ENCODE assay signal across 8 mouse cellular contexts in the genomic region with DNA sequence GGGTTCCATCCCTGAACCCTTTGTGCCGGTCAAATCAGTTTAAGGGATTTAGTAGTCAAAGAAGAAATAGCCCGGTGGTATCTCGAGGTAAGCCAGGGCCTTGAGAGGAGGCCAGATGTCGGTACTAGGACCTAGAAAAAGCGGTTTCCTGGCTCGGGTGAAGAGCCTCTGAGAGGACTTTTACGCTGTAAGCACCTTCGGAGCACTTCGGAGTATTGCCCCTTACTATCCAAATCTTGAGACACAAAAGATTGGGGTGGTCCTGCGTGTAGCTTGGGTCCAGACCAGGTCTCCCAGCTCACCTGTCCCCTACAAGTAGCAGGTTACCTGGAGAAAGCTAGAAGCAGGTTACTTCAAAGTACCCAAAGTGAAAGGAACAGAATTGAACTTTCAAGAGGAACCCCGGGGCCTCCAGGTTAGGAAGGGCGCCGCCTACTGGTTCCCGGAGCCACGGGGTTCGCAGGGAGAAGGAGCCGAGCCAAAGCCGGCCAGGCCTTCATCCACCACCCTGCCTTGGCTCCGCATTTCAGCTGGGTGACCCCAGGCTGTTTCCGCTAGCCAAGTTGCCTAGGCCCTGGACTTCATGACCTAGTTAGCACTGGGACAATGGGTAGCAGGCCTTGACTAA. TPM values are rescaled to one million over a fixed set of nuclear protein-coding genes. Genes with fewer than 3 reads are reported as not detected.
DNase-seq lines count a peak whose midpoint lies in the region; ATAC-seq and TF ChIP-seq lines count a peak whose summit lies in the region.

No protein-coding gene starts in this region.

- H3K4me1 ChIP-seq in forebrain, embryonic 10.5 days, result peaks cover 72% of the 10 kb centered on the region
- peaks cover 28% of the 10 kb centered on the region for H3K4me1 ChIP-seq in forebrain, embryonic 15.5 days
- H3K4me1 ChIP-seq in hindbrain, embryonic 16.5 days (ENCODE audit: control insufficient read depth, insufficient read depth, low read depth, low read length), result peaks cover 3% of the 10 kb centered on the region; the same call in 1 of the 2 replicates
- H3K4me1 ChIP-seq in liver, embryonic 14.5 days (replicated peaks; ENCODE audit: control insufficient read depth in 2 of 2, insufficient read depth in 2 of 2, low read length in 1 of 2), result no peaks in the 10 kb centered on the region

- 0 out of 2 replicates have a peak overlapping the region, but pooled peaks have one; percentile 7 for H3K27ac ChIP-seq in forebrain, embryonic 10.5 days
- no peak overlapping the region for H3K27ac ChIP-seq in forebrain, embryonic 15.5 days (replicated peaks)
- H3K27ac ChIP-seq in hindbrain, embryonic 16.5 days (ENCODE audit: low read depth, low read length), result no peak overlapping the region
- H3K27ac ChIP-seq in liver, embryonic 14.5 days, result no peak overlapping the region

- no peak overlapping the region for H3K4me2 ChIP-seq in forebrain, embryonic 15.5 days (replicated peaks)
- H3K4me2 ChIP-seq in hindbrain, embryonic 16.5 days (ENCODE audit: low read length), result peak overlapping the region; percentile 47
- H3K4me2 ChIP-seq in liver, embryonic 14.5 days (ENCODE audit: low read depth), result no peak overlapping the region

- peak; percentile 77 for DNase-seq in forebrain, embryonic 10.5 days (ENCODE audit: extremely low spot score, low spot score)
- DNase-seq in Muller cell, postnatal 12 days (ENCODE audit: inconsistent ontology term), result peak; percentile 94
- DNase-seq in fibroblast of lung, adult 2 months (ENCODE audit: low read depth), result peak; percentile 71
- DNase-seq in liver, embryonic 14.5 days (ENCODE audit: low read depth in 3 of 3, low spot score in 3 of 3), result no peak
- peak; percentile 33 to 41 for DNase-seq in natural killer cell, adult 2 months (ENCODE audit: low spot score in 2 of 2)

- H3K27me3 ChIP-seq in forebrain, embryonic 10.5 days (ENCODE audit: poor library complexity, severe bottlenecking), result peaks cover 100% of the 10 kb centered on the region
- peaks cover 85% of the 10 kb centered on the region for H3K27me3 ChIP-seq in forebrain, embryonic 15.5 days
- H3K27me3 ChIP-seq in hindbrain, embryonic 16.5 days (replicated peaks; ENCODE audit: control insufficient read depth, insufficient read depth, low read length), result peaks cover 25% of the 10 kb centered on the region
- H3K27me3 ChIP-seq in liver, embryonic 14.5 days (ENCODE audit: control insufficient read depth, insufficient read depth, low read length), result peaks cover 96% of the 10 kb centered on the region

- no peak for TF ChIP-seq EP300 in liver, embryonic 14.5 days (IDR thresholded peaks at IDR 0.05; ENCODE audit: low read depth)

- 3% methylated on average over 20 of the region's 20 CpGs for WGBS in forebrain, embryonic 10.5 days
- 4% methylated on average over 20 of the region's 20 CpGs for WGBS in forebrain, embryonic 15.5 days
- 9% methylated on average over 19 of the region's 20 CpGs for WGBS in hindbrain, embryonic 16.5 days
- WGBS in liver, embryonic 14.5 days (ENCODE audit: insufficient replicate concordance), result 4% methylated on average over 20 of the region's 20 CpGs

- peak; percentile 65 for TF ChIP-seq CTCF in liver, embryonic 14.5 days (IDR thresholded peaks at IDR 0.05; ENCODE audit: low read depth)

- ATAC-seq in forebrain, embryonic 15.5 days (replicated peaks), result no peak
- ATAC-seq in hindbrain, embryonic 16.5 days, result no peak
- ATAC-seq in liver, embryonic 14.5 days (ENCODE audit: insufficient read depth), result no peak
- ATAC-seq in activated CD4-positive, CD25-positive, alpha-beta regulatory T cell, adult 4 months, result no peak

- peak overlapping the region; percentile 67 for H3K4me3 ChIP-seq in forebrain, embryonic 10.5 days
- H3K4me3 ChIP-seq in forebrain, embryonic 15.5 days, result no peak overlapping the region
- H3K4me3 ChIP-seq in hindbrain, embryonic 16.5 days (ENCODE audit: low read length), result peak overlapping the region; percentile 31
- no peak overlapping the region for H3K4me3 ChIP-seq in liver, embryonic 14.5 days (ENCODE audit: insufficient read depth in 1 of 2, low read depth in 2 of 2, low read length in 2 of 2)

- H3K36me3 ChIP-seq in forebrain, embryonic 10.5 days (replicated peaks), result peaks cover 8% of the 10 kb centered on the region; the same call in 1 of the 2 replicates
- H3K36me3 ChIP-seq in forebrain, embryonic 15.5 days, result no peaks in the 10 kb centered on the region
- no peaks in the 10 kb centered on the region for H3K36me3 ChIP-seq in hindbrain, embryonic 16.5 days (ENCODE audit: control insufficient read depth, insufficient read depth, low read length)
- no peaks in the 10 kb centered on the region for H3K36me3 ChIP-seq in liver, embryonic 14.5 days (replicated peaks; ENCODE audit: control insufficient read depth, insufficient read depth, low read depth)

- no peaks in the 10 kb centered on the region for H3K9me3 ChIP-seq in forebrain, embryonic 10.5 days
- H3K9me3 ChIP-seq in forebrain, embryonic 15.5 days, result no peaks in the 10 kb centered on the region
- no peaks in the 10 kb centered on the region for H3K9me3 ChIP-seq in hindbrain, embryonic 16.5 days (ENCODE audit: control insufficient read depth, low read length)
- no peaks in the 10 kb centered on the region for H3K9me3 ChIP-seq in liver, embryonic 14.5 days (ENCODE audit: control insufficient read depth, low read length)

- no peak overlapping the region for H3K9ac ChIP-seq in forebrain, embryonic 15.5 days (replicated peaks)
- H3K9ac ChIP-seq in hindbrain, embryonic 16.5 days (ENCODE audit: low read depth, low read length), result 0 out of 2 replicates have a peak overlapping the region, but pooled peaks have one; percentile 10
- H3K9ac ChIP-seq in liver, embryonic 14.5 days (replicated peaks), result no peak overlapping the region

RNA-seq across cellular contexts. Expression of a gene that starts 6.8 kb away (rescaled TPM):
- polyA plus RNA-seq in forebrain, embryonic 10.5 days (2016; fragmentation: Nextera tagmentation; extraction: Ambion mirVana), result 4.4 and 4.9 TPM in 2 replicates
- polyA plus RNA-seq in forebrain, embryonic 15.5 days (2015; fragmentation: Nextera tagmentation; extraction: Ambion mirVana), result 0.85 and 0.88 TPM in 2 replicates
- 8.0 and 9.4 TPM in 2 replicates for polyA plus RNA-seq in hindbrain, embryonic 16.5 days (2015; fragmentation: Nextera tagmentation; extraction: Ambion mirVana)
- polyA plus RNA-seq in liver, embryonic 14.5 days (2012; rRNA removed), result 0.04 TPM in 2 replicates
- polyA plus RNA-seq in liver, embryonic 14.5 days (2014; fragmentation: Nextera tagmentation; extraction: Ambion mirVana), result not detected in 2 replicates
- polyA plus RNA-seq in activated CD4-positive, CD25-positive, alpha-beta regulatory T cell, adult 4 months (2017; shearing (Covaris generic)), result not detected

Comparison
In these comparisons a context has a peak if more than half of its experiments do, and no peak if none do; other contexts are left out.
1. H3K4me3 ChIP-seq: peak in forebrain, embryonic 10.5 days (single experiment) and hindbrain, embryonic 16.5 days (single experiment); none in forebrain, embryonic 15.5 days (single experiment) and liver, embryonic 14.5 days (0 of 2).
2. DNase-seq: peak in forebrain, embryonic 10.5 days (single experiment), Muller cell, postnatal 12 days (single experiment), fibroblast of lung, adult 2 months (single experiment) and natural killer cell, adult 2 months (2 of 2); none in liver, embryonic 14.5 days (0 of 3).